Mouse (Mus musculus): ENCODE measurements around the gene Neurod1.

Gene Neurod1

DNA sequence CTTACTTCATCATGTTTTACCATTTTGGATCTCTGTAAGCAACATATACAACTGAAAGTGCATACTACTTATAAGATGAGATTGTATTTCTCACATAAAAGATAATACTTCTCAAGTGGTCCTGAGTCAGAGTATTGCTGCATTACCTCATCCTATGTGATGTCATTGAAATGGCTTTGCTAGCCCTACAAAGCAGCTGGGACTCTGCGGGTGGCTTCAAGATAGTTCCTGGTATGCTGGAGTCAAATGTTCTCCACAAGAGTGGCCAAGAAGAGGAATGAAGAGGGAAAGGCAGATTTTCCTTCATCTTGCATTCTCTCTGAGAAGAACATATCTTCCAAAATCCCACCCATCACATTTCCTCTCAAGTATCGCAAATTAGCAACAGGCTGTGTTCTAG, 13.2 kb downstream of the Neurod1 start:
- DNase-seq (ENCODE audit: low read depth, low spot score) = peak; percentile 6

DNA sequence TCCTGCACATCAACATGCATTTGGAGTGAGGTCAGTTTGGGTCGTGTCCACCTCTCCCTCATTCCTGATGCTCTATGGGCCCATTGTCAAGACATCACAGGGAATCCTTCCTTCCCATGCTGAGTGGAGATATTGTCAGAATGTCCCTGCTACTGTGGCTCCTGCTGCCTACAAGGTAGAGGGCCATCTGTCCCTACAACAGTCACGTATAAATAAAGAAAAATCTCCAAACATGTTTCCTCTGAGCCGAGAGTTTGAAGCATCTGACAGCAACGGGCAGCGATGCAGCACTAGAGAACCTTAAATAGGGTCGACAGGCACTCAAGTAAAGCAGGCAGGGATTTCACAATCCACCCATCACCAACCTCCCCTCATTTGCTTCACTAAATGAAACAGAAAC, 13.6 kb downstream of the Neurod1 start:
- DNase-seq (ENCODE audit: low read depth, low spot score) = no peak

DNA sequence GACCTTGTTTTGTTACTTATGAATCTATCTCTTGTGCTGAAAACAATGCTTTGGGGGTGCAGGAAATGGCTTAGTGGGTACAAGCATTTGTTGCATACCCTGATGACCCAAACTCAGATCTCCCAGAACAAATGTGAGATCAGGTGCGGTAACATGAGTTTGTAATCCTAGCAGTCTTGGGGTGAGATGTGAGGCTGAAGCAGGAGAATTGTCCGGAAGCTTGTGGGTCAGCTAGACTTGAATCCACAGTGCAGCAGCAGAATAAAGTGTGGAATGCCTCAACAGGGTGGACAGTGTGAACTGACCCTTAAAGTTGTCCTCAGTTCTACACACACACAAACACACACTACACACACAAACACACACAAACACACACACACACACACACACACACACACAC, 14.3 kb downstream of the Neurod1 start:
- no peak for DNase-seq (ENCODE audit: low read depth, low spot score)

DNA sequence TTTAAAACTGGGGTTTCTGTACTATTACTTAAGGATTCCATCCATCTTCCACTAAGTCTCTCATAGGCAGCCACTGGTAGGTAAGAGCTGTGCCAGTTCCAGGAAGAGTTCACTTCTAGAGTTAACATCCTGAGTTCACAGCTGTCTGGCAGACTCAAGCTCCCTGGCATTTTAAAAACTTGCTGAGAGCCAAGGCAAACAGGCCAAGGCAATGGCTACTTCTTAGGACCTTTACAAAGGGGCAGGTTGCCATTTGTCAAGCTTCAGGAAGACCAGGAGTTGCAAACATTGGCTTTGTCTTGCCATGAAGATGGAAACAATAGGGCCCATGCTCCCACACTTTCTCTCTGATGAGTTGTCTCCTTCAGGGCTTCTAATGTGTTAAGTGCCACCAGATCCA, 26.5 kb downstream of the Neurod1 start:
- DNase-seq (ENCODE audit: low read depth, low spot score) = no peak

DNA sequence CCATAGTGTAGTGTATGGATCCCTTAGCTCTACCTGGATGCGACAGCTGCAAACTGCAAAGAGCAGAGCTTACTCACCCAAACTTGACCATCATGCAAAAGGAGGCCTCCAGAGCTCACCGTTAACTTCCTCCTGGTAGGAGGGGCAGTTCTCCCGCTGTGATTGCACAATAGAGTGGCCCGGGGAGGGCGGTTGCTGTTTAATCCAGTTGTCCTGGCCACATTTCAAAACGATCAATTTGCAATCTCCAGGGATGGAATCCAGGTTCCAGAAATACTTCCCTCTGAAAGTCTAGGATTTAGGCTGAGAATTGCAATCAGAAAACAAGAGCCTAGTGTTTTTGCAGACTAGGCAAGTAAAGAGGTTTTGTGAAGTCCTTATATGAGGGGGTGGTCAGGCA, 26.9 kb downstream of the Neurod1 start:
- DNase-seq (ENCODE audit: low read depth, low spot score) = peak; percentile 86

DNA sequence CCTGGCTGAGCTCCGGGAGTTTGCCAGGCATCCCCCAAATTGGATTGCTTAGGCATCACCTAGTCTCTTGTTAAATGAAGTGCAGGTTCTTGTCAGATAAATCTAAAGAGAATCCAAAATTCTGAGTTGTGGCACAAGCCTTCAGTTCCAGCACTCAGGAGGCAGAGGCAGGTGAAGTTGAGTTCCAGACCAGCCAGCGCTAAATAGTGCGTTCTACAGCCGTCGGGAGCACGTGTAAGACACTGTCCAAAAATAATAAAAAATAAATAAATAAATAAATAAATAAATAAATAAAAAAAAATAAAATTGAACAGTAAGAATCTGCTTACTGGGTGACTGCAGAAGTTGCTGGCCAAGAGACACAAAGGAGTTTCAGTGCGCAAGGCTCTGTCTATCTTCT, 27.4 kb downstream of the Neurod1 start:
- DNase-seq (ENCODE audit: low read depth, low spot score) = no peak

DNA sequence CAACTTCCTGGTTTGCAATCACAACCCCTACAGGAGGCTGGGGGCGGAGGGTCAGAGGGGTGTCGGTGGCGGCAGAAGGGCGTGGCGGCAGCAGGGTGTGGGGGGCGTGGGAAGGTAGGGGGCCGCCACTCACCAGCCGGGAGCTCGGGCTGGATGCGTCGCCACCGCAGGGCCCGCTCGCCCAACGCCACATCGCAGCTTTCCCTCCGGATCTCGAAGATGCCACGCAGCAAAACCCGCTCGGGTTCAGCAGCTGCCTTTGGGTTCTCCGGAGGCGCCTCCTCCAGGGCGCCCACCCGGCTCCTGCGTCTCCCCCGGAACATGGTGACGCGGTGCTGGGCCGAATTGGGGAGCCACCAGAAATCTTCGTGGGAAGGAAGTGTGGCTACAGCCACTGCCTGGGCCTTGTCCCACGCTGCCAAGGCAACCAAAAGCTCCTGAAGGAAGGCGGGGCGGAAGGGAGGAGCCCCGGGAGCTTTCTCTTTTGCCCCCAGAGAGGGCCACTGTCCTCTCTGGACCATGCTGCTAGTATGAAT, 27.9 kb downstream of the Neurod1 start:
- peak; percentile 79 for DNase-seq (ENCODE audit: low read depth, low spot score)

DNA sequence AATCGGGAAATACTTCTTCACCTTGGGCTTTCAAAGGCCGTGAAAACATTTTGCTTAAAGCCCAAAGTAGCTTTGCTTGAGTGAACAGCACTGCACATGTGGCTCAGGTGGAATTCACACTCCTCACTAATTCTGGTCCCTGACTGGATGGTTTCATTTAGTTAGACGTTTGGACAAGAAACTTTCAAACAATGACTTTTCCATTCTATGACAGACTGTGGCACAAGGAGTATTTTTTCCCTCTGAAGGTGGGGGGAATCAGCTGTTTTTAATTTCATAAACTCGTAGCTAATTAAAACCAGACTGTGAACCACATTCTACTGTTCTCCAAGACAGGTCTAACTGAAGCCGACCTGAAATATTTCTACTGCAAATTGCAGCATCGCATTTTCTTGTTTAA, 28.5 kb downstream of the Neurod1 start:
- DNase-seq (ENCODE audit: low read depth, low spot score) = peak; percentile 6

DNA sequence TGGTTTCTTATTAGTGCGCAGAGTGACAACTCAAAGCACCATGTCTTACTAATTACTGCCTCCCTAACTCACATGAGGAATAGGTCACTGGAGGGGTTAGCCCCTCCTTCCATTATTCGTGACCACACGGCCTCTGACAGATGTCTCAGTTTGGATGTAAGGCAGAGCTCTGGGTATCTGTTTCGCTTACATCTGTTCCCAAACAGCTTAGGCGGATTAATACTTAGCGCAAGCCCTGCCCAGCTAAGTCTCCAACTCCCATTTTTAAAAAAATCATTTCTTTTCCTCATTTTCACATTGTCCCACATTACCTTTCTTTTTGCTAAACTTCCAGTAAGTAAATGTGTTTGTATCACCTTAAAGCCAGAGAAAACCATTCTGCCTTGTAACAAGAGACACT, 34.9 kb downstream of the Neurod1 start:
- no peak for DNase-seq (ENCODE audit: low read depth, low spot score)

DNA sequence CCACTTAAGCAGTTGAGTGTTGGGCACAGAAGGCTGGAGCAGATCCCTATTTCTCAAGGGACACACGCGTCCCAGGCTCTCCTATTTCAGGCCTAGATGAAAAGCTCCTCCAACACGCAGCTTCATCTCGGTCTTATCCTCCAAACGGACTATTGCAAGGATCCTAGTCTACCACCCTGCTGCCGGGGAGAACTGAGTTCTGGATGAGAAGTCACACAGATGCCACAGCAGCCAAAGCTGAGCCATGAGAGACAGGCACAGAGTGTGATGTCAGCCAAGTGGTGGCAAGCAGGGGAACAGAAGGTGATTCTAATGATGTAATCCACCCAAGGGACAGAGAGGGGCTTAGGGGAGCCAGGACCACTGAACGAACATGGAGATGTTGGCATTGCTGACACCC, 42.0 kb downstream of the Neurod1 start:
- no peak for DNase-seq (ENCODE audit: low read depth, low spot score)

DNA sequence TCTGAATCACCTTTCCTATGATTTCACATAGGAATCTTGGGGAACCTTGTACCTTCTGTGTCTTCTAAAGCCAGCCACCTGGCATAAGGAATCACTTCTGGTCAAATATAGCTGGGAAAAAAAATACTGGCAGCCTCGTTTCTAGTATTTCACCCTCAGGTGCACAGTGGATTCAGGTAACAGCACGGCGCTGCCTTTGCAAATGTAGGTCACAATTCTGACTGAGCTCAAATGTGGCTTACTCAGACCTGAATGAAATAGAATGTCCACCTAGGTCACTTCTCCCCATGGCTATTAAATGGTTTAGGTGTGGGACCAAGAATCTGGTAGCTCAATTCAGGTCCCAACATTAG, 45.7 kb downstream of the Neurod1 start:
- no peak for DNase-seq (ENCODE audit: low read depth, low spot score)

DNA sequence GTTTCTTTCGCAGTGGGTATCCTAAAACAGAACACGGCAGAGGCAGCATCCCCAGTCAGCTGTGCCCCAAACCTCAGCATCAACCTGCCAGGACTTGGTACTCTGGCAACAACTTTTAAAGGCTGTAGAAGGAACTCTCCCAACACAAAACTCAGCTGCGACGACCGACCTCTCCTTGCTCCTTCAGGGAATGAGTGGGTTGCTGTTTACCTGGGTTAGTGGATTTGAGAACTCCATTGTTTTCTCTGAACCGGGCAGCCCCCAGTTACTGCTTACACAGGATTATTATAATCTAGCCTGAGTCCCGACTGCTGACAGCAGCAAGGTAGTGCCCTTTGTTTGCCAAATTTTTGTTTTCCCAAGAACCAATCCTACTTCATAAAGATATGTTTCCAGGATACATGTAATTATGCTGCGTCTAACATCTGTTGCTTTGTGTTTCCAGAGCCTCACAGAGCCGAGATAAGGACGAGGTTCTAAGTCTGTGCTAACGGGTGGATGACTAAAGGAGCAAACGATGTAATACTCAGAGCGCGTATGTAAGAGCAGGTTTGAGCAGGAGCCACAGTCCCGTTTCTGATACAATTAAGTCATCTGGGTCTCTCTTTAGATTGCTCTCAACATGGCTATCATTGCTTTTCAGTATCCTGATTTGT, 46.2 kb downstream of the Neurod1 start:
- no peak for DNase-seq (ENCODE audit: low read depth, low spot score)

DNA sequence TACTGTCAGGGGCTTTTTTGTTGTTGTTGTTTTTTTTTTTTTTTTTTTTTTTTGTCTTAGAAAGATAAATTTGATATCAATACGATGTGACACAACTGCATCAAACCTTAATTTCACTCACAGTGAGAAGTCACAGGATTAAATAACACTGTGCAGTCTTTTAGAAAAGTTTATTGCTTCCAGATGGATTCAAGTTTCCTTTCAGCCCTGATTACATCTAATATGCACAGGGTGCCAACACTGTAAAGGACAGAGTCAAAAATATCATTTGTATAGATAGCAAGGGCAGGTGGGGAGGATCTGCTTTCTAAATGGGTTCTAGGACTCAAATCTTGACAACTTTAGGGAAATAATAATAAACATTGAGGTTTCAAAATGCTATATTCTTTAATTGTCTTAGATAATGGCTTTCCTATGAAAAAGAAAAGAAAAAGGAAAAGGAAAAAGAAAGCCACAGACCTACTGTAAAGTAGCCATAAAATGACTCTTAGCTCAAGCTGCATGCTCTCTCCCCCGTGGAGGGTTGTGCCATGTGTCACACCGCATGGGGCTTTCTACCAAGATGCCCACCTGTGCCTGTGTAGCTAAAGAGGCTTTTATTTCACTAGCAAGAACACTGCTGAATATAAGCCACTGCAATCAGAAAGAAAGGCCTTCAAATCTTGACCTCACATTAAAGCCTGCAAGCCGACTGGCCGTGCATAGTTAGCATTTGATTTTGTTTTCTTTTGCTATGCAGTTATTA, 50.7 kb downstream of the Neurod1 start:
- DNase-seq (ENCODE audit: low read depth, low spot score) = no peak
